Mouse (Mus musculus) kidney, postnatal 4 days (tissue): Measurements from ENCODE around the gene Kif6.

ENCODE experiments used
- DNase-seq, 2 experiments: peaks; one replicate each; pipeline ENCODE4 v3.0.0; 2021; ENCODE audit warnings: mixed read lengths in 2 of 2

Kif6 gene

DNA sequence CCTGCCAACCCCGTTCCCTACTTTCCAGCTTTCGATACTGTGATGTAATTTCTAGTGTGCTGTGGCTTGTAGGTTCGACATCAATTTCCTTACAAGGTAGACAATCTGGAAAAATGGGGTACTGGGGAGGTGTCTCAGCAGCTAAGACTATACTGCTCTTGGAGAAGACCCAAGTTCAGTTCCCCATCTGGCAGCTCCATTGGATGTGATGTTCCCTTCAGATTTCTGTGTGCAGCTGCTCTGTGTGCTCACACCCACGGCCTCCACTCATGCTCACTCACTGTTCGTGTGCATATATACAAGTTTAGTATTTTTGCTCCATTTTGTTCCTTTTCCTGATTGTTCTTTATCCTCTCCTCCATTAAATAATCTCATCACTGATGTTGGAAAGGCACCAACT, 51.8 kb downstream of the Kif6 start:
- no peak for DNase-seq

DNA sequence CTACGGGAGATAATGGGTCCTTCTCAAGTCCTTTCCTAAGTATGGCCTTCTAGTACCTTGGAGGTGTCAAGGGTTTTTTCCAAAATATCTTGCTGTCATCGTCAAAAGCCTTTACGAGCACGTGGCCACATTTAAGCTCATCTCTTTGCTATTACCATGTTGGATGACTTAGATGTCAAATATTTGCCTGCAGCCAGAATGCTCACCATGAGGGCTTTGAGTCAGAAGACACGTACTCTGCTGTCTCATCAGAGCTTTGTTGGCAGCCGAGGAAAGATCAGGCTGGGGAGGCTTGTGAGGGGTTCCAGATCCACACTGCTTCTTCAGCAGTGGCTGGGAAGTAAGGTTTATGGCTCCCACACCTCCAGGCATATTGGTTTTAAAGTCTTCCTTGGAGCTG, 53.4 kb downstream of the Kif6 start:
- no peak for DNase-seq

DNA sequence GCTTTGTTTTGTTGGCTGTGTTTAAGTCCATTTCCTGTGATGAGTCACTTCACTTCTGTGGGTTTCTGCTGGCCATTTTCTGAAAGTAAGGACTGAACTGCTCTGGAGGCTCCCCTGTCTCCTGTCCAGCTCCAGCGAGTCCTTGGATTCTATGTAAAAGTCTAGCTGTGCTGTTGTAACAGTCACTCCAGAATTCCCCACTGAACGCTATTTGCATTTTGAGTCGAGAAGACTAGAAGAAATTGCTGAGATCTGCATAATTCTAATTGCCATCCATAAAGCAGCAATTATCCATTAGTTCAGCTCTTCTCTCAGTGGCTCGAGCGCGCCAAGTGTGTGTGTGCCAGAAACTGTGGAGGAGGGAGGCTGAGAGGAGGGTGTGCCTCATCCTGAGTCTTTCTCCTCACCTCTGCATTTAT, 57.0 kb downstream of the Kif6 start:
- no peak for DNase-seq

DNA sequence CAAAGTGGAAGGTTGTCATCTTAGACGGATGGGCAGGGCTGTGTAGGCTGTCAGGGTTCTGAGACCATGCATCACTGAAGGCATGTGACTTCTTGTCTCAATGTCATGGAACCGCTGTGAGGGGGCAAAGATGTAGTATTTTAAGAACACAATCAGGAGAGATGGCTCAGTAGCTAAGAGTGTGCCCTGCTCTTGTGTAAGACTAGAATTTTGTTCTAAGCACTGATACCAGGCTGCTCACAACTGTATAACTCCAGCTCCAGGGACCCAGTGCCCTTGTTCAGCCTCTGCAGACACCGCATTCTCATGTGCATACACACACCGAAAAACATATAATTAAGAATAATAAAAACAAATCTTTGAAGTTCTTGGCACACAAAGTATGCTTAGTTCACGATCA, 57.5 kb downstream of the Kif6 start:
- DNase-seq: no peak

DNA sequence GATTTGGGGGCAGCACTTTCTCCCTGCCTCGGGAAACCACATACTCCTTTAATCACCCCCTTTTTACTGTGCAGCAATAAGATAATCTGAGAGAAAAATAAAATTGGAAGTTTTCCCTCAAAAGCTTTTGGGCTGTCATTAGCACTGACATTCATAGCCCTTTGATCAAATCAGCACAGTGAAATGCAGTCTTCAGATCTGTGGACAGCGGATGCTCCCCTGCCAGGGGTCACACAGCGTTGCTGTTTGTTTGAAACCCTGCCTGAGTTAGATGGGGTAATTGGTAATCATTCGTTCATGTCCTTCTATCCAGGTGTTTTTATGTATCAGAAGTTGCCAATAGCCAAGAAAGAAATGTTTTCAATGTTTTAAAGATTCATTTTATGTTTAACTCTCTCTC, 60.7 kb downstream of the Kif6 start:
- DNase-seq: no peak

DNA sequence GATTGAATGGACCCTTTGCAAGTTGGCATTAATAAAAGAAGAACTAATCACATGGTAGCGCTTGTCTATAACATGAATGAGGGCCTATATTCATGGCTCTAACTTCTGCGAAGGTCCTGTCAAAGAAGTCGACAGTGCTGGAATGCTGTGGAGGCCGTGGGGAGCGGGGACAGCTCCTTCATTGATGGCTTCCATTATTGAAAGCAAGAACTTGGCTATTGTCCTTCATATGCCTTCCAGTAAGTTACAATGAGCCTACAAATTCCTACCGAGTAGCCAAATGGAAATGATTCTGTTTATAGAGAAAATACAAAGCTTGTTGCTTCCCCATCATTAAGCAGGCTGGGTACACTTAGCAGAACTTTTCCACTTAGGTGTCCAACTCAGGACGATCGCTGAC, 66.5 kb downstream of the Kif6 start:
- DNase-seq: no peak

DNA sequence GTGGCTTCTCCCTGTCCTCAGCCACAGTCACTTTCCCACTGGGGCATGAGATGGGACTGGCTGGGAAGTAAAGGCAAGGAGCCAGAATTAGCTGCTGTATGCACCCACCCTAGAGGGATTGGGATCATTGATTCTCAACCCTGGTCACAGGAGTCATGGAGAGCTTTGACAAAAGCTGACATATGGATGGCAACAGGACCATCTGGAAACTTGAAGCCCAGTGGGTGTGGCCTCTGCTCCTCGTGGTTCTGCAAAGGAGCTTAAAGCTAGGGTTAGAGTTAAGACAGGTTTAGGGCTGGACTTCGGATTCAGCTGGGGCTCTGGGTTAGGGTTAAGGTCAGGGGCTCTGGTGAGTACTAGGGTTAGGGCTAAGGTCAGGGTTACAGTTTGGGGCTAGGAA, 69.2 kb downstream of the Kif6 start:
- DNase-seq: no peak

DNA sequence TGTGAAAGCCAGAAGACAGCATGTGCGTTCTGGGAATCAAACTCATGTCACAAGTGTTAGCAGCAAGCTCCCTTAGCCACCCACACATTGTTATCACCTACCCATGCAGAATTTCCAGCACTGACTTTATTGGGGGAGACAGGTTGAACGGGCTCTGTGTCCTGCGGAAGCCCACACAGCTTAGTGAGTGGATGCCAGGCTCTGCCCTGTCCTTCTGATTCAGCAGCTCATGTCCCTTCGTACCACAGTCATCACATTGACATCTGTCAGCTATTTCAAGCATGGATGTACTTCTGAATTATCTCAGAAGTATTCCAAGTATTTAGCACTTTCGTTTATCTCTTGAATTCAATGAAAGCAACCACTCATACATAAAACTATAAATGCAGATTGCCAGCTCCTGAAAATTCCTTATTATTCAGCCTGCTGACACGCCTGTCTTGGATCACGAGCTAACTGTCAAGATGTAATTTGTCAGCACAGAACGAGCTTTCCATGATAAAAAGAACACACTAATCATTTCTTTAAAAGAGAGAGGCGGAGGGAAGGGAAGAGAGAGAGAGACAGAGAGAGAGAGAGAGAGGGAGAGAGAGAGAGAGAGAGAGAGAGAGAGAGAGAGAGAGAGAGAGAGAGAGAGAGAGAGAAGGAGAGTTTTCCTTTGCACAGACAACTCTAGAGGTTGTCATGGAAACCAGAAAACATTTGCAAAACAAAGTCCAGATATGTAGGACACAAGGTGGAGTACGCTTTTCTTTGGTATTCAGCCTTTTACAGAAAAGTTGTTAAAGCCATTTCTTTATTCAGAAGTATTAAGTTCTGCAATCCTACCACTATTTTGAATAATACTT, 75.9 kb downstream of the Kif6 start:
- DNase-seq: no peak

DNA sequence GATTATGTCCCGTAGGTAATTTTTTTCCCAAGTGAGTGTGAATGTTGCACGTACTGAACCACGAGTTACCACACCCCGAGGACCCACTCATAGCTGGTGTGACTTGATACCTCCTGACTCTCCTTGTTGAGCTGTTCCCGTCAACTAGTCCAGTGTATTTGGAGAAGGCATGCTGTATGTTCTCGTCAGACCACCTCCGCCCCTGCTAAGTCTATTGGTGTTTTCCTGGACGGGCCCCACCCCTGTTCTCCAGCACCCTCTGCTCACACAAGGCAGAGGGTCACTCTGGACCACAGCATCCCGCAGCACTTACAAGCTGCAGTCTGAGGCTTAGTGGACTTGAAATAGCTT, 76.5 kb downstream of the Kif6 start:
- DNase-seq: no peak

DNA sequence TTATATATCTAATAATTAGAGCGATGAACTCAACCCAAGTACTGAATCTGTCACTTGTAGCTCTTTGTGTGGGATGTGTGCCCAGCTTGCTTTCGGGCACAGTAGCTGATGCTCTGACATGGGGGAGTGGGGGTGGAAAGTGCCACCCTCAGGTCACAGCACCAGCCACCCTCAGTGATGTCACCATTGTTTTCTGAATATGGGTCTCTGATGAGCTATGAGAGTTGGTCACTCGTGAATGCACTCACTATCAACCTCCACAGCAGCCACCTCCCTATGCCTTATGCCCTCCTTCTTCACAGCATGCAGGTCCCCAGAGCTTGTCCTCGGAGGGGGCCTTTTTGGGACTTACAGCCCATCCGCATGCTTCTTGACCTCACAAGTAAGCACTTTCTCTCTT, 78.3 kb downstream of the Kif6 start:
- DNase-seq: no peak

DNA sequence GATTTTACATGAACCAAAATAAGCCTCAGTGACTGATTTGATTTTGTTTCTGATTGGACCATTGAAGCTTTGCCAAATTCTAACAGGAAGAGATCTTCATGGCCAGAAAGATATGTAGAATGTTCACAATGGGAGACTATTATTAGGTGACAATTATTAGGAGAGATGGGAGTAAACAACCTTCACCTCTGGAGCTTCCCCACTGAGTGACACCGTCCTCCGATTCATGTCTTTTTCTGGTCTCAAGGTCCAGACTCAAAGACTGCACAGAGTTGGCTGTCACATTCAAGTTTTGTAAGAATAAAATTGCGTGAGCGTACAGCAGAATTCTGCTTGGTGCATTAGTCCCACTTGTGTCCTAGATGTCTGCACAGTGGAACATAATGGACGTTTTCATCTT, 82.3 kb downstream of the Kif6 start:
- DNase-seq: no peak

DNA sequence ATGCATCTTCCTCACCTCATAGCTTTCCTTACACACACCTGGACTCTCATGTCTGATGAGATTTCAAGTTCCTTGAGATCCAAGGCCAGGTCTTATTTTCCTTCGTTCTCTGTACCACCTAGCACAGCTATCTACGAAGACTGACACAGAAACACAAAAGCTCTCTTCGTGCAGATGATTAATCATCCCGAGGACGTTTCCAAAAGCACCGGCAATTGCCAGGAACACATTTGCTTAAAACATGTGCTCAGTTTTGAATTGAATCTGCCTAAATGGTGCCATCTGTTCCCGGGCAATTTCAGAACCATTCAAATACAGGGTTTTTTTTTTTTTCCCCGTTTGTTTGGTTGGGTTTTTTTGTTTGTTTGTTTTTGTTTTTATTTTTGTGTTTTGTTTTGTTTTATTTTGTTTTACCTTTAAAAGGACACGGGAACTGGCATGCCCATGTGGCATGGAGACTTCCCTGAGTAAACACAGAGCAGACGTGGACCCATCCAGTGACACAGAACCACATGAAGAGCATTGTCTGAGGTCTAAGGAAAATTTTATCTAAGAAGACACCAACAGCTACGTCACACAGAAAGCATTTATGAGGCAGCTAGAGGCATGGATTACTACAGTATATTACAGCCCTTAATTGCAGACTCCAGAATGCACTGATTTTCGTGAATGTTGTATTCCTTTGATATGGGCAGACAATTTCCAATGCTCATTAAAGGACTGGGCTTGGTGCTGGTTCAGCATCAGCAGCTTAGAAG, 88.7 kb downstream of the Kif6 start:
- DNase-seq: no peak

DNA sequence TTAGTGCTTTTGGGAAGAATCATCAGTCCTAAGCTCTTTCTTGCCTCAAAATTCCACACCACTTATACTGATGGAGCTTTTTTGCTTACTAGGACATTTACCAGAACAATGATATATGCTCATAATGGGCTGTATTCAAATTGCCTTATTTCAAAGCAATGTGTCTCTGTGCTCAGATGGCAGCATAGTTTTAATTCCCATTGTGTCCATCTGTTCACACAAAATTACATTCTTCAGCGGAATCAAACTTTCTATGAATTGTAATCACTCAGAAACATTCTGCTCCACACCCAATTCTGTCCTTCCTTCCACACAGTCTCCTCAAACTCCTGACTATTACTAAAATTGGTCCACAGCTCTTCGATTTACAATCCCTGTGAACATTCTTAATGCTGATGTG, 94.3 kb downstream of the Kif6 start:
- no peak for DNase-seq

DNA sequence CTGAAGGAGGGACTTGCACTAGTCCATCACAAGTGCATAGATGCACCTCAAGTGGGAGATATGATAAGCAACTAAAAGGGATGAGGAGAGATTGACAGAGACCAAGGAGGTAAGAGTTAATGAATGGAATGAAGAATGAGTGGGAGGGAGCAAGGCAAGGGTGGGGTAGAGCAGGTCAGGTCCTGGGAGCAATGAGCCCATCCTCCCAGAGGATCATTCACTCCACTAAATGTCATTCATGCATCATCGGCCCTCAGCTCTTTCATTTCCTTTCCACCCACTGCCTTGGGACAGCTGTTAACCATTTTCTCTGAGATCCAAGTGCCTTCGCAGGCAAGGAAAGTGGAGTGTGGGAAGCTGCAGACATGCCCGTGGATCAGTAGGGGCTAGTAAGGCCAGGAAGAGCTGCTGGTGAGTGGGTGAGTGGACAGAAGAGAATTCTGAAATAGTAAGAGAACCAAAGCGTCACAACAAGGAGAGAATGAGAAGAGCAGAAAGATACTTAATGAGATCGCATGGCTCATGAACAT, 95.2 kb downstream of the Kif6 start:
- DNase-seq: peak in 1 of 2 experiments; percentile 7

DNA sequence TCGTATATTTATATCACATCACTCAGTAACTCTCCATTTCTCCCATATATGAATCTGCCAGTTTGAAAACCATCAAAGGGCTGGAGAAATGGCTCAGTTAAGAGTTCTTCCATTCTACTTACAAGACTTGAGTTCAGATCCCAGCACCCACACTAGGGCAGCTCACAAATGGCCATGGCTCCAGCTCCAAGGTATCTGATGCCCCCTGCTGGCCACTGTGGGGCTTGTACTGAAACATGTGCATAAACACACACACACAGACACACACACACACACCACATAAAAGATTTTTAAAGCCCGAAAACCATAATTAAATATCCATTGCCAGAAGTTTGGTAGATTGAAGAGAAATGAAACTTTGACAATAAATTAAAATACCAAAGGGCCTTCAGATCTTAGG, 111.3 kb downstream of the Kif6 start:
- DNase-seq: no peak

DNA sequence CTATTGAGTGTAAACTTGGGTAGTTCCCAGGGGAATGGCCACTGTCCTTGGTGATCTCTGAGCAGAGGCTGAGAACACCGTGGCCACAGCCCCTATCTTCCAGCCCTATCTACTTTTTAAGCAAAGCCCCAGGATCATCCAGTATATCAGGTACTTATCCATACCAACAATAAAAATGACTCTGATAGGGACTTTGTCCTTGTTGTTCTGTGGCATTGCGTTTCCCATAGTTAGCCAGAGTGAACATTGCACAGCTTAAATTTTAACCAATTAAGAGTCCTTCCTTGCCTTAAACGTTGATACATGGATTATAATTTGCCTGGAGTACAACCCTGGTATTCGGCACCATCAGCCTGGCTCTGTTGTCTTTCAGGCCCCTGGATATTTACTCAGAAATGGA, 112.0 kb downstream of the Kif6 start:
- DNase-seq: no peak

DNA sequence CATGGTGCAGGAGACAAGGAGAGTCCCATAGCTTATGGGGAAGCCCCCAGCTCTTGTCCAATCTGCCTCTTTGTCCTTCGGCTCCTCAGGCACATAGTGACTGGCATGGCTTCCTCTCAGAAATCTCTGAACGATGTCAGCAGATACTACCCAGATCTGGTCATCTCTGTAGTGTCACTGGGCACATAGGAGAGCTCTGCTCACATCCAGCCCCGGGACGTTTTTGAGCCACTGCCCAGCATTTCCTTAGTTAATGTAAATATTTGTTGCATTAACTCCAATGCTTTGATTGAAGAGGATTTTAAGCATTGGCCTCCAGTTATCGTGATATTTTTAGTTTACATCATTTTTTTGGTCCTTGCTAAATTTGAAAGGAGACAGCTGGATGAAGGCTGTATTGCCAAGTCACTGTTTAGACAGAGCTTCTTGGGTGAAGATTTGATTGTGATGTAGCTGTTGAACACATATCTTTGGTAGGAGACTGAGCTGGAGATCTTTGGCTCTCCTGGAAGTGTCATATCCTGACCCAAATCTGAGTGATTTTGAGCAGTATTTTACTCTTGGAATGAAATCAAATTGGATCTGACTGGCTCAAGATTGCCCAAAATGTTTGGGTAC, 112.6 kb downstream of the Kif6 start:
- peak in 1 of 2 experiments; percentile 13 for DNase-seq

DNA sequence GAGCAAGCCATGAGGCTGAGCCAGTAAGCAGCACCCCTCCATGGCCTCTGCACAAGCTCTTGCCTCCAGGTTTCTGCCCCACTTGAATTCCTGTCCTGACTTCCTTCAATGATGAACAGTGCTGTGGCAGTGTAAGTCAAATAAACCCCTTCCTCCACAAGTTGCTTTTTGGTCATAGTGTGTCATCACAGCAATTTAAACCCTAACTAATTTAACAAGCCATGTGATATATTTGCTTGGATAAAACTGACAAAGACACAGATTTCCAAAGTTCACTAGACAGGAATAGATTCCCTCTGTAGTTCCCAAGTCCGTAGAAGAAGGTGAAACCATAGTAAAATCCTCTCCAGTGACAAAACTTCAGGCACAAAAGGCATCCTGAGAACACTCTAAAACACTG, 114.9 kb downstream of the Kif6 start:
- no peak for DNase-seq

DNA sequence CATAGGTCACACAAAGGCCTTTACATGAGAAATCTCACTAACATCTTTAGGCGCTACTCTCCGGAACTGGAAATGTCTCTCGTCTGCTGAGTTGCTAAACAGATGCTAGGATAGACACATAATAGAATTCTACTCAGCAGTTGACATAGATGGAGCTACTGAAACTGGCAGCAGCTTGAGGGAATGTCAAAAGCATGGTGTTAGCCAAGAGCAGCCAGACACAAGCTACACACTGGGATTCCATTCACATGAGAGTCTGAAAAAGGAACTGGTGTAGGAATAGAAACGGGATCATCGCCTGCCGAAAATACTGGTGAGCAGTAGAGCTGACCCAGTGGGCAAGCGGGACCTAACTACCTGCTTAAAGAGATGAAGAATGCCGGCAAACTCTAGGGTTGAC, 117.8 kb downstream of the Kif6 start:
- no peak for DNase-seq

DNA sequence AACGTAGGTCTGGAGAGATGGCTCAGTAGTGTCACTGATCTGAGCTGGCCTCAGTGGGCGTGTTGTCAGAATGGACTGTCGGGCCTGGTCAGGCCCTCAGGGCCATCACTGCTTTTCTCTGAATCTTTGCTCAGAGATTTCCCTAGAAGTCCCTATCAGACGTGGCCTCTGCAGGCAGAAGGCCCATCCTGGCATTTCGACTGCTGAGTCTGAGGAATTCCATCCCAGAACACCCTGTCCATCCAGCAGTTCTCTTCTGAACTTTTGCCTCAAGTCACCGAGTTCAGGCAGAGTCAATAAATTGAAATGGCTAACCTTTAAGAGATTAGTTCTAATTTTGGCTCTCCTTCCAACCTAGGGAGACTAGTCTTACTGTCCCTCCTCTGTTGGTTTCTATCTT, 119.1 kb downstream of the Kif6 start:
- no peak for DNase-seq

DNA sequence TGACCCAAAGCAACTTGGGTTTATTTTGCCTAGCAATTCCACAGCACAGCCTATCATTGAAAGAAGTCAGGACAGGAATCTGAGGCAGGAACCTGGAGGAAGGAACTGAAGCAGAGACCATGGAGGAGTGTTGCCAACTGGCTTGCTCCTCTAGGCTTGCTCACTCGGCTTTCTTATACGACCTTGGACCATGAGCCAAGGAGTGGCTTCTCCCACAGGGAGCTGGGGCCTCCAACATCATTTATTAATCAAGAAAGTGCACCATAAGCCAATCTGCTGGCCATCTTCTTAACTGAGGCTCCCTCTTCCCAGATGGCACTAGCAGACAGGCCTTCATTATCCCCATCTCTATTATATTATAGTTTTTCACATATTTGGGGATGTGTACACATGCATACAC, 119.8 kb downstream of the Kif6 start:
- no peak for DNase-seq

DNA sequence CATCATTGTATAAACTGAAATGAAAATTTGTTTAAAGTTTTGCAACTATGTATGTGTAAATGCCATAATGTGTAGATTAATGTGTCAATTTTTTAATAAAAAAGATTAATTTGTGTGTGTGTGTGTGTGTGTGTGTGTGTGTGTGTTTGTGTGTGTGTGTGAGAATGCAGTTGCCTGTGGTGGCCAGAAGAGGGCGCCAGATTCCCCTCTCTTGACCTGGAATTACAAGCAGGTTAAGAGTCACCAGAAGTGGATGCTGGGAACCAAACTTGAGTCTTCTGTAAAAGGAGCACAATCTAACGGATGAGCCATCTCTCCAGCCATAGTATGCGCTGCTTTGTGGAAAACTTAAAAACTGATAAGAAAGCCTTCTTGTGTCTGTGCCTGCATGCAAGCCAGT, 121.4 kb downstream of the Kif6 start:
- no peak for DNase-seq

DNA sequence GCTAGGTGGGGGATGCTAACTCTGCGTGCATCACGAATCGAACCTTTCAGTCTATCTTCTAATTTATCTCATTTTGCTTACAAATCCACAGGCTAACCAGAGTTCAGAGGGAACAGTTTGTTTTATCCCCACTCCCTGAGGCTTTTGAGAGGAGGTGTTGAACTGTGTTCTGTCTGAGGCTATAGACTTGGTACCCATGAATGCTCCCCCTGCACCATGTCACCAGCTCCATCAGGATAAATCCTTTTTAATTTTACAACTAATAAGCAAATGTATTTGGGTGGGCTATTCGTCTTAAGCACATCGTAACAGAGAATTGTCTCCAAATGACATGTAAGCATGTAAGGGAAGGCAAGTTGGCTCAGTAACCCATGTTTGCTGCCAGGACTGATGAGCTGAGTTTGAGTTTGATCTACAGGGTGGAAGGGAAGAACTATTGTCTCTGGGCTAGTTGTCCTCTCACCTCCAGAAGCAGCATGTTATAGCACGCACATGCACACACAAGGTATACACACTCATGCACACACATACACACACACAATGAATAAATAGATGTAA, 122.4 kb downstream of the Kif6 start:
- DNase-seq: no peak

DNA sequence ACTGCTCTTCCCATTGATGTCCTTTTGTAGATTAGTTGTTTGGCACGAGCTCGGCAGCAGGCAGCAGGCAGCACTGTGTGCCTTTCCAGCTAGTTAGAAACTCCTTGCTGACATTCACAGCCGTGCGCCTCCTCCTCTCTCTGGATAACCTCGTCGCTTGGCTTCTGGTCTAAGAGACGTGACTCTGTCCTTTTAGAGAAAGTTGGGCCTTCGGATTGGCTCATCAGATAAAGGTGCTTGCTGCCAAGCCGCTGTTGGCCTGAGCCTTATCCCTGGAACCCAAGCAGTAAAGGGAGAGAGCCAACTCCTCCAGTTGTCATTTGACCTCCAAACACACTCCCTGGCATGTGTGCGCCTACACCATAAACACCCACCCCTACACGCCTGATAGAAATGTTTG, 123.4 kb downstream of the Kif6 start:
- DNase-seq: peak; percentile 22 to 38
